Mouse (Mus musculus) erythroblast, embryonic 14.5 days (primary cell): ENCODE measurements around the gene Hist1h2bn. TPM values are rescaled to one million over a fixed set of nuclear protein-coding genes. Genes with fewer than 3 reads are reported as not detected.
A peak's percentile ranks its signal among the peaks of the same experiment; 100 is the strongest.
"Not testable (repeated sequence)": the region's sequence is repeated elsewhere in the genome, so short reads cannot be mapped to it uniquely, and the experiment has no call there.

Experiments used
- H3K27me3 ChIP-seq: 2 replicates; pipeline ENCODE4 v1.6.1; 2012; ENCODE audit warnings: inconsistent platforms; ENCODE audit not compliant: control insufficient read depth
- H3K36me3 ChIP-seq: 2 replicates; pipeline ENCODE4 v1.6.1; 2012; ENCODE audit warnings: mild to moderate bottlenecking, inconsistent platforms; ENCODE audit not compliant: control insufficient read depth
- H3K4me1 ChIP-seq: 2 replicates; pipeline ENCODE4 v1.6.1; 2012; ENCODE audit warnings: inconsistent platforms; ENCODE audit not compliant: control insufficient read depth
- H3K4me3 ChIP-seq: replicated peaks from 2 replicates; pipeline ENCODE3; 2012; ENCODE audit warnings: moderate library complexity, mild to moderate bottlenecking, inconsistent platforms
- H3K9me3 ChIP-seq: 2 replicates; pipeline ENCODE4 v1.6.1; 2012; ENCODE audit warnings: low read length, inconsistent platforms, mixed read lengths; ENCODE audit not compliant: control insufficient read depth
- GATA1 ChIP-seq: IDR thresholded peaks from 2 replicates; pipeline ENCODE4 v1.6.1; 2012; ENCODE audit warnings: low read length, inconsistent platforms, mixed read lengths
- TAL1 ChIP-seq: IDR thresholded peaks from 3 replicates; pipeline ENCODE4 v1.6.1; 2012; ENCODE audit warnings: low read length, inconsistent platforms, mixed read lengths
- polyA plus RNA-seq: library from polyadenylated mRNA; stranded (reverse); fragments of >175 nt; gene quantifications from 2 replicates; pipeline ENCODE4 v1.2.3, GENCODE M21; 2012

The Hist1h2bn gene
- polyA plus RNA-seq, 1 experiment = 5.2 TPM

GRCm38 (mm10) chr13:21718381-21719080, 35.4 kb upstream of the Hist1h2bn start:
- Histone ChIP-seq H3K4me3 (peak overlapping the region; percentile 79), H3K27me3 (no peaks in the 10 kb centered on the region), H3K36me3 (no peaks in the 10 kb centered on the region; the same call in 1 of the 2 replicates), H3K9me3 (no peaks in the 10 kb centered on the region), H3K4me1 (peaks cover 69% of the 10 kb centered on the region)
- TF ChIP-seq TAL1 = no peak
- no peak for TF ChIP-seq GATA1

- not testable (repeated sequence) for H3K36me3 ChIP-seq, H3K27me3 ChIP-seq, H3K9me3 ChIP-seq
- H3K4me1 ChIP-seq = peaks cover 56% of the 10 kb centered on the region
- peak overlapping the region; percentile 79 for H3K4me3 ChIP-seq
These were observed 32.7 kb upstream of the Hist1h2bn start for GRCm38 (mm10) chr13:21721107-21721756.

GRCm38 (mm10) chr13:21721757-21722372, 32.1 kb upstream of the Hist1h2bn start, which contains the start of gene Hist1h2bm:
Gene Hist1h2bm (plus strand): TSS chr13:21722044.
- H3K27me3 ChIP-seq, H3K9me3 ChIP-seq, H3K36me3 ChIP-seq: not testable (repeated sequence)
- Histone ChIP-seq H3K4me3 (peak within 1 kb of the TSS; percentile 79), H3K4me1 (peaks cover 53% of the 10 kb centered on the region)

GRCm38 (mm10) chr13:21722373-21722925, 31.5 kb upstream of the Hist1h2bn start:
- H3K27me3 ChIP-seq = no peaks in the 10 kb centered on the region
- H3K9me3 ChIP-seq = no peaks in the 10 kb centered on the region
- TF ChIP-seq TAL1 = no peak
- no peaks in the 10 kb centered on the region; the same call in 1 of the 2 replicates for H3K36me3 ChIP-seq
- peaks cover 52% of the 10 kb centered on the region for H3K4me1 ChIP-seq
- H3K4me3 ChIP-seq = peak overlapping the region; percentile 69

GRCm38 (mm10) chr13:21722993-21723836, 30.7 kb upstream of the Hist1h2bn start:
- Histone ChIP-seq H3K36me3 (no peaks in the 10 kb centered on the region; the same call in 1 of the 2 replicates), H3K4me3 (peak overlapping the region; percentile 69), H3K27me3 (no peaks in the 10 kb centered on the region), H3K4me1 (peaks cover 48% of the 10 kb centered on the region), H3K9me3 (no peaks in the 10 kb centered on the region)
- TF ChIP-seq GATA1 (no peak), TAL1 (no peak)

GRCm38 (mm10) chr13:21727948-21728572, 25.9 kb upstream of the Hist1h2bn start:
- TF ChIP-seq GATA1 (no peak), TAL1 (no peak)
- no peaks in the 10 kb centered on the region for H3K36me3 ChIP-seq
- no peaks in the 10 kb centered on the region for H3K9me3 ChIP-seq
- H3K27me3 ChIP-seq = no peaks in the 10 kb centered on the region
- H3K4me3 ChIP-seq = no peak overlapping the region
- H3K4me1 ChIP-seq = peaks cover 13% of the 10 kb centered on the region

- H3K4me1 ChIP-seq = peaks cover 21% of the 10 kb centered on the region
- no peaks in the 10 kb centered on the region for H3K27me3 ChIP-seq
- no peaks in the 10 kb centered on the region for H3K9me3 ChIP-seq
- H3K4me3 ChIP-seq = no peak overlapping the region
- no peaks in the 10 kb centered on the region for H3K36me3 ChIP-seq
- TF ChIP-seq GATA1 (no peak), TAL1 (no peak)
These were observed 24.4 kb upstream of the Hist1h2bn start for GRCm38 (mm10) chr13:21729544-21729943.

- H3K4me1 ChIP-seq = peaks cover 45% of the 10 kb centered on the region
- no peaks in the 10 kb centered on the region for H3K27me3 ChIP-seq
- TF ChIP-seq GATA1 (no peak), TAL1 (no peak)
These were observed 20.5 kb upstream of the Hist1h2bn start for GRCm38 (mm10) chr13:21733466-21733865.

More at GRCm38 (mm10) chr13:21733466-21733865, 20.5 kb upstream of the Hist1h2bn start:
- no peaks in the 10 kb centered on the region for H3K9me3 ChIP-seq
- no peaks in the 10 kb centered on the region for H3K36me3 ChIP-seq
- no peak overlapping the region for H3K4me3 ChIP-seq
